Mouse (Mus musculus): ENCODE data around the gene P2rx7. TPM values are rescaled to one million over a fixed set of nuclear protein-coding genes. Genes with fewer than 3 reads are reported as not detected.
A peak's percentile ranks its signal among the peaks of the same experiment; 100 is the strongest.
"Not testable (repeated sequence)": the region's sequence is repeated elsewhere in the genome, so short reads cannot be mapped to it uniquely, and the experiment has no call there.

The P2rx7 gene
- total RNA-seq, 2 experiments from 2014 or later: 1.8 TPM

DNA sequence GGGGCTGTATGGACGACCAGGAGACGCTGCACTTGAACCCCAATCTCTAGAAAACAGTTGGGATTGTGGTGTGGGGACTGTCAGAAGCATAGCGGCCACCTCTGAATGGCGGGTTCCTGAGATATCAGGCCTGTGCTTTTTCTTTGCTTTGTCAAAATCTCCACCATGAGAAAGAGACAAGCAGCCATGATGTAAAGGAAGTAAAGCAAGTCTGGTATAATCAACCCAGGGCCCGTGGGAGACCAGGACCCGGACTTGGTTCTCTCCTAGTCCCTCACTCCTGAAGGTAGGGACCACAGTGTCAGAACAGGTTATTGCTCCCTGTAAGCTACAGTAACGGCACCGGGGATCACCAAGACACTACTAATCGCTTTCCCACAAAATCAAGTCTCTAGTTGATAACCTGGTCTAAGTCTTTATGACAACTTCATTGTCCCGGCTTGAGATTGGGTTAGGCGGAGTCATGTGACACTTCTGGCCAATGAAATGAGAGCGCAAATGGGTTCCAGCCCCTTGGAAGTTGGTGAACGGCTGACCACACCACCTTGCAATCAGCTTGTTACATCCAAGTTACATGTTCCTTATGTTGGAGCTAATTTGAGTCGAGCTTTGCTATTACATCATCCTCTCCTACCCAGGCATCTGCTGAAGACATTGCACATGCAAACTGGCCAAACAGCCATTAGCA, 18.0 kb upstream of the P2rx7 start:
- no peak for TF ChIP-seq CTCF (IDR thresholded peaks at IDR 0.05)
- no peak for DNase-seq
- intact Hi-C loops (cut with DNase I): loop anchor here (5.0 kb wide), 3 partner anchors 78 to 203 kb away; partner anchors contain the start of gene Anapc7
- Histone ChIP-seq H3K27ac (no peak overlapping the region), H3K4me3 (no peak overlapping the region)

DNA sequence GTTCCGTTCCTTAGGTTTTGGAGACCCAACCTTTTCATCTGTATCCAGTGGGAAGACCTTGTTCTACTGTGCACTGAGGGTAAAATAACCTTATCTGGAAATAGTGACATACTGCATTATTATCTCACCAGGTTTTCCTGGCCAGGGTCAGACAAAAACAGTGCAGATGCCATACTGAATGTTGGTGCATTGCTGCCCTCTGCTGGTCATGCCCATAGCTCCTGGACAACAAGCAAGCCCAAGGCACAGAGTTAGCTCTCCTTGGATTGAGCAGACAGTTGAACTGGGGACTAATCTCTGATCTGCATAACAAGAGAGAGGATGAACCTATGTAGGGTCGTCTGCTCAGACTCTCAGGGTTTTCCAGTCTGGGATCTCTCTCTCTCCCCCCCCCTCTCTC, 16.5 kb upstream of the P2rx7 start:
- TF ChIP-seq CTCF (IDR thresholded peaks at IDR 0.05): peak; percentile 90
- Histone ChIP-seq H3K4me3 (no peak overlapping the region), H3K27ac (no peak overlapping the region)
- intact Hi-C loops (cut with DNase I): loop anchor here (1.0 to 5.0 kb wide), 4 partner anchors 80 to 226 kb away; partner anchors contain the start of gene Anapc7
- peak; percentile 89 for DNase-seq

DNA sequence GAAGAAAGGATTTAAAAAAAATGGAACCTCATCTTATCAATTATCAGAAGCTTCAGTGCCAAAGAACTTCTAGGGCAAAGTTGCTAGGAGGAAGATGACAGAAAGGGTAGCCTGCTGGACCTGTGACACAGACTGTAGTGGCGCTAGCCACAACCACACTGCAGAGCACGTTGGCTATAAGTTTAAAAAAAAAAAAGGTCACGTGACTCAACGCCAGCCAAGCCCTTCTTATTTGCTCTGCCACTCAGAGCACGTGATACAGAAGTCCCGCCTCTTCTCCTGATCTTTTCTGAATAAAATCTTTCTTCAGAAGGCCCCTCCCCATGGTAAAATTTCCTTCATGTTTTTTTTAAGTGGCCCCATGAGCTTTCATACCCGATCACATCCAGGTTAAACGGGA, 8.5 kb upstream of the P2rx7 start:
- H3K4me3 ChIP-seq: no peak overlapping the region
- no peak for DNase-seq
- H3K27ac ChIP-seq: no peak overlapping the region
- no peak for TF ChIP-seq CTCF (IDR thresholded peaks at IDR 0.05)
- intact Hi-C loops (cut with DNase I): no loop called here

DNA sequence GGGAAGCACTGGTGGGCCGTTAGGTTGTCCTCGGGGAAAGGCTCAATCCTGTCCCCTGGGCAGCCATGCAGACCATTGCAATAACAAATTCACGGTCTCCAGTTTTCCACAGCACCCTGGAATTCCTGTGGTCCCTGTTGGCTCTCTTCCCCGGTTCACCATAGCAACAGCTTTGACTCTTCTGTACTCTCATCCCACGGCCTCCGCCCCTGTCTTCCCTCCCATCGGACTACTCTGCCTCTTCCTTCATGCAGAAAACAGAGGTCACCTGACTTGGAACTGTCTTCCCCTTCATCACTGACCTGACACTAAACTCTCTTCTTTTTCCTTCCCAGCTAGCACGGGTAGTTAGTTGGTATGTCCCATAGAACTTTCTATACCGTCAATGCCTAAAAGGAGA, 7.4 kb upstream of the P2rx7 start:
- H3K27ac ChIP-seq: no peak overlapping the region
- no peak for TF ChIP-seq CTCF (IDR thresholded peaks at IDR 0.05)
- no peak overlapping the region for H3K4me3 ChIP-seq
- no peak for DNase-seq
- intact Hi-C loops (cut with DNase I): no loop called here

DNA sequence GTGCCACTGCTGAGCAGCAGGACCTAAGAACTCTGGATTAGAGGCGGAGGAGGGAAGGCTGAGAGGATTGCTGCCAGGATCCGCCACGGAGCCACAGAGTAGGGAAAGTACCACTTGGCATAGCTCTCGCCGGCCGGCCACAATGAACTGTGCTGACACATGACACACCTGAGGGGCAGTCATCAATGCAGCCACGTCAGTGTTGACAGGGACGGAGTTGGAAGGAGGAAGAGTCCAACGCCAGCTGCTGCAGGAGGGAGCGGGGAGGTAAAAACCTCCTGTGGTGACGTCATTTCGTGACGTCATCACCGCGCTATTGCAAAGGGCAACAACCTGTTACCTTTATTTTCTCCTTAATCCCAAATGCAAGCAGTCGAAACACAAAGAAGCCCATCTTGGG, 6.8 kb upstream of the P2rx7 start:
- DNase-seq: no peak
- no peak overlapping the region for H3K27ac ChIP-seq
- intact Hi-C loops (cut with DNase I): no loop called here
- TF ChIP-seq CTCF (IDR thresholded peaks at IDR 0.05): no peak
- H3K4me3 ChIP-seq: 0 out of 2 replicates have a peak overlapping the region, but pooled peaks have one; percentile 9

DNA sequence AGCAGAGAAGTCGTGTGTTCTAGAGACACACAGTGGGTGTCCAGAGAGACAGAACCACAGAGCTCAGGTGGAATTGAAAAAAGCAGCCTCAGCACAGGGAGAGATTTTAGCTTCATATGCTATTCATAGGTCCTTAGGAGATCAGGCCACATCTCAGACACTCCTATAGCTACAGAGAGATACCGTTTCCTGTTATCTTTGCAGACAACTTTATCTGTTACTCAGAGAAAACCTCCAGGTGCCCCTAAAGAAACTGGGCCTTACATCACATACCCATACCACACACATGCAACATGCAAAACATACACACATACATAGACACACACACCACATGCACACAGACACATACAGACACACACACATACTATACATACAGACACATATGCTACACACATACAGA, 5.4 kb upstream of the P2rx7 start:
- no peak for TF ChIP-seq CTCF (IDR thresholded peaks at IDR 0.05)
- intact Hi-C loops (cut with DNase I): no loop called here
- no peak overlapping the region for H3K4me3 ChIP-seq

DNA sequence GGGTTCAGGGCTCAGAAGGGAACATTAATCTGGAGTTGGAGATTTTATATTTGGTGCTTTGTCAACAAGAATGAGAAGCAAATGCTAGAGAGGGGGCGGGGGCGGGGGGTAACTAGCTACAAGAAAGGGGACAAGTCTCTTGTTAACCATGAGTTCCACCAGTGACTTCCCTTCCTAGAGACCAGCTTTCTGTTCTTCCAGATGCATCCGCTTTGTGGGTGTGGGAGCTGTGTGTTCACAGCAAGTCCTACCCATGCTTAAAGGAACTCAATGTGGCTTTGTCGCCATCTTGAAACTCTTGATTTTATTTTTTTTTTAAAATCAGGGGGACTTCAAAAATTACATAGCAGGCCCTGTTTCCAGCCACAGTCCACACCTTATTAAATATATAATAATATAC, 4.2 kb upstream of the P2rx7 start:
- no peak for DNase-seq
- intact Hi-C loops (cut with DNase I): no loop called here
- no peak overlapping the region for H3K4me3 ChIP-seq
- H3K27ac ChIP-seq: no peak overlapping the region
- no peak for TF ChIP-seq CTCF (IDR thresholded peaks at IDR 0.05)

More for the DNA sequence above, 5.4 kb upstream of the P2rx7 start:
- H3K27ac ChIP-seq: no peak overlapping the region
- DNase-seq: no peak

DNA sequence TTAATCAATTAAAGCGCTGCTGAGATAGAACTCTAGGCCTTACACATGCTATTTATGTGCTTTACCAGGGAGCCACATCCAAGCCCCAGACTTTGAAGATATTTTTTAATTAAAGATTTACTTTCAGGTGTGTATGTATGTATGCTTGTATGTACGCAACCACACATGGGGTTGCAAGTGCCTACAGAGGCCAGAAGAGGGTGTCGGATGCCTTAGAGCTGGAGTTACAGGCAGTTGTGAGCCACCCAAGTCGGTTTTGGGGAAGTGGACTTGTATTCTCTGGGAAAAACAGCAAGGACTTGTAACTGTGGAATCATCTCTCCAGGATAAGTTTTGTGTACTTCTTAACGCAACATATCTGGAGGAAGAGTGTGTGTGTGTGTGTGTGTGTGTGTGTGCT, 3.7 kb upstream of the P2rx7 start:
- intact Hi-C loops (cut with DNase I): no loop called here
- no peak overlapping the region for H3K27ac ChIP-seq
- no peak for TF ChIP-seq CTCF (IDR thresholded peaks at IDR 0.05)
- no peak overlapping the region for H3K4me3 ChIP-seq
- no peak for DNase-seq

DNA sequence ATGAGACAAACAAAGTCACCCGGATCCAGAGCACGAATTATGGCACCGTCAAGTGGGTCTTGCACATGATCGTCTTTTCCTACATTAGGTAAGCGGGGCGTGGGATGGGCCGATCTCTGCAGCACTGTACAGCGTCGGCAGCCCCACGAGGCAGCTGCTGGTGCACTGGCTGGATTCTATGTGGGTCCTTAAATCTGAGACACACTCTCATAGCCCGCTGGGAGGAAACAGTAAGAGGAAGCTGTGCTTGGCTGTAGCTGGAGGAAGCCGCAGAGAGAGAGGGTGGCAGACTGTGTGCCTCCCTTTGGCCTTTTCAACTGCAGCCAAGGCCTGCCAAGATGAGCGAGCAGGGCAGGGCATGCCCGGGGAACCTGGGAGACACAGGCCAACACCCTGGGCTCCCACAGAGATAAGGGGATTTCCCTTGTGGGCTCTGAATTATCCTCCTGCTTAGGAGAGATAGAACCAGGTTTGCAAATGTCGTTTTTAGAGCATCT, 448 bp downstream of the P2rx7 start:
- intact Hi-C loops (cut with DNase I): no loop called here
- DNase-seq: peak; percentile 45
- Histone ChIP-seq H3K27ac (peak overlapping the region; percentile 81), H3K4me3 (peak overlapping the region; percentile 65)
- TF ChIP-seq CTCF (IDR thresholded peaks at IDR 0.05): no peak

DNA sequence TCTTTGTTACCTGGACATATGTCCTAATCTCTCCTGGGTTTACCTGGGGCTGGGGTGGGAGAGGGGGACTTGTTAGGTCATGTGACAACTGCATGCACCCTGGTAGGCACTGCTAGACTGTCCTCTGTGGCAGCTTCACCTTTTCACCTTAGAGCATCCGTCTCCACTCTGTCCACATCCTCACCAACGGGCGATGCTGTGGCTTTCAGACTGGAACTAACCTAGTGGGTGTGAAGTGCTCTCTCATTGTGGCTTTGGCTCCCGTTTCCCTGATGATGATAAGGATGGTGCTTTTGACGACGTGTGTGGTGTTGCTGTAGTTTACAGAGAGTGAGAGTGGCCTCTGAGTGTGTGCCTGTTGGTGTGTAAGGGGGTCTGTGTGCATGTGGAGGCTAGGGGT, 1.6 kb downstream of the P2rx7 start:
- DNase-seq: no peak
- Histone ChIP-seq H3K4me3 (peak overlapping the region; percentile 65; the same call in 1 of the 2 replicates), H3K27ac (no peak overlapping the region)
- intact Hi-C loops (cut with DNase I): no loop called here
- no peak for TF ChIP-seq CTCF (IDR thresholded peaks at IDR 0.05)

DNA sequence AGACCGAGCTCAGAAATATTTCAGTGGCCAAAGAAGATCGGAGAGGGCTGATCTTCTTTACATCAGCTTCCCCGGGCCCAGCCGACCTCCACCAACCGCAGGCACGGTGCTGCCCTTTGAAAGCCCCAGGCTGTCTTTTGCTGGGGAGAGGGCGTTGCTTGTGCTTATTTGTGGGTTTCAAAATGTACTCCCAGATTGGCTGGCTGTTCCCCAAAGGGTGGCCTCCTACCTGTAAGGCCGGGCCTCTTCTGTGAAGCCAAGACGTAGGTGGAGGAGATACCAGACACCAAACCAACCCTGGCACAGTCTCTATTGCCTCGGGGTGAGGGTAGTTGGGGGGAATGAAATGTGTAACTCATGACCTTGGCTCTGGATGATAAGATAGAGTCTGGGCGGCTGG, 2.3 kb downstream of the P2rx7 start:
- no peak for TF ChIP-seq CTCF (IDR thresholded peaks at IDR 0.05)
- Histone ChIP-seq H3K4me3 (no peak overlapping the region), H3K27ac (no peak overlapping the region)
- no peak for DNase-seq
- intact Hi-C loops (cut with DNase I): no loop called here

DNA sequence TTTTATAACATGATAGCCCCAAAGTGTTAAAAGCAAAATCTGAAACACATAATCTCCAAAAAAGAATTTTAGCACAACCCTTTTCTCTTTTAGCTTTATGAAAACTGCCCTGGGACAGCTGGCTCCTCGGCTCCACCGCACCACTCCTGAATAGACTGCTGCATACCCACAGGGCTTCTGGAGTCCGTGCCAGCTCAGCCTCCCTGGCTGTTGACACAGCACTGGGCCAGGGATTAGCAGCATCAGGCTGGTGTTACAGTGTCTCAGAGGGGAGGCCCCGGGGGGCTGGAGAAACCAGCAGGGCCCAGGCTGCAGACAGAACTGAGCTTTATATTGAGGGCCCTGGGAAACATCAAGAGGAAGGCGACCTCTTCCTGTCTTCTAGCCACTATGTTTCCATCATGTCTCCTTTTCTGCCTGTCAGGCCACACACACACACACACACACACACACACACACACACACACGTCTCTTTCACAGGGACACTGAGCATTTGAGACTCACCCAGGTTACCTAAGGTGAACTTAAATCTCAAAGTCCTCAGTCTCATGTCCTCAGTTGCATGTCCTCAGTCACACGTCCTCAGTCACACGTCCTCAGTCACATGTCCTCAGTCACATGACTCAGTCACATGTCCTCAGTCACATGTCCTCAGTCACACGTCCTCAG, 3.7 kb downstream of the P2rx7 start:
- no peak for TF ChIP-seq CTCF (IDR thresholded peaks at IDR 0.05)
- Histone ChIP-seq H3K4me3 (no peak overlapping the region), H3K27ac (no peak overlapping the region)
- intact Hi-C loops (cut with DNase I): no loop called here
- DNase-seq: no peak

DNA sequence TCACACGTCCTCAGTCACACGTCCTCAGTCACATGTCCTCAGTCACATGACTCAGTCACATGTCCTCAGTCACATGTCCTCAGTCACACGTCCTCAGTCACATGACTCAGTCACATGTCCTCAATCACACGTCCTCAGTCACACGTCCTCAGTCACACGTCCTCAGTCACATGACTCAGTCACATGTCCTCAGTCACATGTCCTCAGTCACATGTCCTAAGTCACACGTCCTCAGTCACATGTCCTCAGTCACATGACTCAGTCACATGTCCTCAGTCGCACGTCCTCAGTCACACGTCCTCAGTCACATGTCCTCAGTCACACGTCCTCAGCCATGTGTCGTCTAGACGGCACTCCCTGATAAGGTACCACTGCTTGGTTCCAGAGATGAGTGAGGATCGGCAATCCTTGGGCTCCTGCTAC, 4.3 kb downstream of the P2rx7 start:
- DNase-seq; H3K4me3 ChIP-seq; intact Hi-C loops (cut with DNase I); H3K27ac ChIP-seq: not testable (repeated sequence)
